Mouse (Mus musculus) midbrain, postnatal 0 days (tissue): ENCODE measurements at regions not wholly inside any gene's neighbourhood (a gene's known extent, or its start where the extent isn't known, plus 50 kb on each side); places are given as distances from the start of the nearest gene placed in this dataset.

Experiments
- ATAC-seq: fragments of 200-750 bp; cut with Nextera tagmentation; 2 replicates; pipeline ENCODE4 v1.8.0; 2017; ENCODE audit warnings: moderate number of reproducible peaks, mild to moderate bottlenecking, moderate TSS enrichment, moderate library complexity; ENCODE audit not compliant: low FRiP score
- DNase-seq: peaks from one replicate; pipeline ENCODE4 v3.0.0-alpha.2; 2015; ENCODE audit warnings: low spot score
- H3K27ac ChIP-seq: fragments of 300-500 bp; sonication (generic); 2 replicates; pipeline ENCODE4 v1.5.1; 2014; ENCODE audit warnings: low read depth, mild to moderate bottlenecking, low read length, mixed read lengths
- H3K27me3 ChIP-seq: fragments of 300-500 bp; sonication (generic); 2 replicates; pipeline ENCODE4 v1.6.1; 2014; ENCODE audit warnings: low read length, control low read depth, mixed read lengths; ENCODE audit not compliant: insufficient read depth
- H3K36me3 ChIP-seq: fragments of 300-500 bp; sonication (generic); 2 replicates; pipeline ENCODE4 v1.6.1; 2014; ENCODE audit warnings: low read length, control low read depth, mixed read lengths; ENCODE audit not compliant: insufficient read depth
- H3K4me1 ChIP-seq: fragments of 300-500 bp; sonication (generic); 2 replicates; pipeline ENCODE4 v1.6.1; 2014; ENCODE audit warnings: mild to moderate bottlenecking, control low read depth, antibody characterized with exemption, low read length, mixed read lengths; ENCODE audit not compliant: insufficient read depth
- H3K4me2 ChIP-seq: fragments of 300-500 bp; sonication (generic); 2 replicates; pipeline ENCODE4 v1.6.1; 2014; ENCODE audit warnings: low read depth, mild to moderate bottlenecking, low read length, mixed read lengths; ENCODE audit not compliant: poor library complexity, severe bottlenecking
- H3K4me3 ChIP-seq: fragments of 300-500 bp; sonication (generic); 2 replicates; pipeline ENCODE4 v1.5.1; 2014; ENCODE audit warnings: low read depth, mild to moderate bottlenecking, low read length, moderate library complexity
- H3K9ac ChIP-seq: fragments of 300-500 bp; sonication (generic); replicated peaks from 2 replicates; pipeline ENCODE4 v1.6.1; 2014; ENCODE audit warnings: mild to moderate bottlenecking, low read length, moderate library complexity, mixed read lengths; ENCODE audit not compliant: poor library complexity, severe bottlenecking
- H3K9me3 ChIP-seq: fragments of 300-500 bp; sonication (generic); 2 replicates; pipeline ENCODE4 v1.6.1; 2016; ENCODE audit warnings: low read length, control low read depth
- CTCF ChIP-seq: IDR thresholded peaks from 2 replicates; pipeline ENCODE4 v1.5.1; 2016; ENCODE audit warnings: antibody characterized with exemption, mild to moderate bottlenecking
- WGBS: fragments of 180-500 bp; shearing (Covaris S2); extraction: QIAGEN DNeasy Blood & Tissue Kit; methylation state at CpG from one replicate; pipeline ENCODE4 v1.1.7; 2014; 5-methylcytosine and 5-hydroxymethylcytosine counted together

DNA sequence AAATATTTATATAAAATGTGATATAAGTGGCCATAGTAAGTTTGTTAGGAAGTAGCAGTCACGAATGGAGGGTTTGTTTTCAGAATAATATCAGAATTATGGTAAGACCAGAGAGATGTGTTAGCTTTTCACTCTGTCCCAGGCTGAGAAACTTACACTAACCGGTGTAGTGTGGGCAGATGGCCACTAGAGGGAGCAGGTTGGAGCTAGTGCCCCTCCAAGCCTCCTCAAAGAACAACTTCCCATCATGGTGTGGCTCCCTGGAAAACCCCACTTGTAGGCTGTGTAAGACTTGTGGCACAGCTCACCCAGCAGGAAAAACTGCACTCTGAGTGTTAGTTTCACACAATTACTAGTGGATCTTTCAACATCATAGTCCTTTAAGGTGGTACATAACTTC is 328.0 kb downstream of the Cdh26 start:
- no peak overlapping the region for H3K27ac ChIP-seq
- no peak overlapping the region for H3K4me2 ChIP-seq
- ATAC-seq (no peak), DNase-seq (peak; percentile 74)
- no peaks in the 10 kb centered on the region for H3K9me3 ChIP-seq
- 0% methylated on average over 2 of the region's 2 CpGs for WGBS
- H3K36me3 ChIP-seq: no peaks in the 10 kb centered on the region
- H3K9ac ChIP-seq: no peak overlapping the region
- H3K4me1 ChIP-seq: no peaks in the 10 kb centered on the region
- no peaks in the 10 kb centered on the region for H3K27me3 ChIP-seq
- peak; percentile 88 for TF ChIP-seq CTCF
- H3K4me3 ChIP-seq: no peak overlapping the region

DNA sequence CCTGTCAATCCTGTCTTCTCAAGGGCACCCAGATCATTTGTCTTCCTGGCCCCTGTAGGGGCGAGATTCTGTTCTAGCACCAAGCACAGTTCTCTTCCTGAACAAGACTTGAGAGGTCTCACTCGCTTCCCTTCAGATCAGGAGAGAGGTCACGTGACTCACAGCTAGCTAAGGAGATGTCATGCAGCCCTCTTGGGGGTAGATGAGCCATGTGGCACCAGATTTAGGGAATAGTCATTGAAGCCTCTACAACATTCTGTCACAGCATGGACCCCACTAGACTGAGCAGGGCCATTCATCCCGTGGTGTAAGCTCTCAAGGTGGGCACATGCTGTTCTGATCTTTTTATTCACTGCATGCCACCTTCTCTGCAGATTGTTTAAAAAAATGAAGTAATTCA is 338.2 kb downstream of the Cdh26 start:
- no peak for ATAC-seq
- no peaks in the 10 kb centered on the region for H3K27me3 ChIP-seq
- DNase-seq: no peak
- no peak overlapping the region for H3K27ac ChIP-seq
- H3K9me3 ChIP-seq: no peaks in the 10 kb centered on the region
- no peak overlapping the region for H3K4me2 ChIP-seq
- WGBS: 72% methylated on average over 4 of the region's 4 CpGs
- H3K4me3 ChIP-seq: no peak overlapping the region
- no peak overlapping the region for H3K9ac ChIP-seq
- no peaks in the 10 kb centered on the region for H3K36me3 ChIP-seq
- TF ChIP-seq CTCF: no peak
- H3K4me1 ChIP-seq: no peaks in the 10 kb centered on the region

DNA sequence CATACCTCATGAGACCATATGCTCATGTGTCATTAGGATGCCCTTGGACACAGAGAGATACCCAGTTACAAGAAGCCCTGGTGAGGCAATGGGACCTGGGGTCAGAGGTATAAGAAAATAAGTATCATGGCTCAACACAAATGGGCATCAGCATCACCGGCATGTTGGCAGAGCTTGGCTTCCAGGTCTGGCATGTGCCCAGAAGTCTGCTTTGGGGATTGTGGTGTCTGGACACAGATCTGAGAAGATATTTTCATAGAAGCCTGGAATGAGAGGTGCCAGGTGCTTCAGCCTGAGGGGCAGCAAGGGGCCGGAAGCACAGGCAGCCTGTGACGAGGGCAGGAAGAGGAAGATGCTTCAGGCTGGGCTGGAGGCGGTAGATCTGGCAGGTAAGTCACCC is 338.7 kb downstream of the Cdh26 start:
- Histone ChIP-seq H3K4me1 (no peaks in the 10 kb centered on the region), H3K4me3 (no peak overlapping the region), H3K36me3 (no peaks in the 10 kb centered on the region), H3K4me2 (no peak overlapping the region), H3K27me3 (no peaks in the 10 kb centered on the region), H3K9me3 (no peaks in the 10 kb centered on the region), H3K27ac (no peak overlapping the region), H3K9ac (no peak overlapping the region)
- DNase-seq: no peak
- 91% methylated on average over 4 of the region's 4 CpGs for WGBS
- no peak for ATAC-seq
- no peak for TF ChIP-seq CTCF

DNA sequence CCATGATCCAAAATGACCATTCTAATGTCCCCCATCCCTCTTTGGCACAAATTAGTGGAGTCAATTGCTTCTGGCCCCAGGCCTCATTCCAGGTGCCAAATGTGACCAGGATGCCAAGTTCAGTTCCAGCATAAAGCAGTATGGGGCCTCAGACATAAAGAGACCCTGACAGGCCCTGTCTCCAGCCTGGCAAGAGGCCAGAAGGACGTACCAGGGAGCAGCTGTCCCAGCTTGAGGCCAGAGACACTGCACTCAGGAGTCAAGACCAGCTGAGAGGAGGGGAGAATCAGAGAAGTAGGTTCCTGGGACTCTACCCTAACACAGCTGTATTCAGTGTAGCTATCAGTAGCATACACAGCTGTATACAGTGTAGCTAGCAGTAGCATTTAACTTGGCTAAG is 341.1 kb downstream of the Cdh26 start:
- H3K4me1 ChIP-seq: no peaks in the 10 kb centered on the region
- TF ChIP-seq CTCF: no peak
- no peak overlapping the region for H3K9ac ChIP-seq
- no peak overlapping the region for H3K4me2 ChIP-seq
- H3K27me3 ChIP-seq: no peaks in the 10 kb centered on the region
- no peak overlapping the region for H3K27ac ChIP-seq
- no peak overlapping the region for H3K4me3 ChIP-seq
- ATAC-seq (no peak), DNase-seq (peak; percentile 81)
- H3K36me3 ChIP-seq: no peaks in the 10 kb centered on the region
- H3K9me3 ChIP-seq: no peaks in the 10 kb centered on the region
- WGBS: 46% methylated on average over 1 of the region's 1 CpGs

DNA sequence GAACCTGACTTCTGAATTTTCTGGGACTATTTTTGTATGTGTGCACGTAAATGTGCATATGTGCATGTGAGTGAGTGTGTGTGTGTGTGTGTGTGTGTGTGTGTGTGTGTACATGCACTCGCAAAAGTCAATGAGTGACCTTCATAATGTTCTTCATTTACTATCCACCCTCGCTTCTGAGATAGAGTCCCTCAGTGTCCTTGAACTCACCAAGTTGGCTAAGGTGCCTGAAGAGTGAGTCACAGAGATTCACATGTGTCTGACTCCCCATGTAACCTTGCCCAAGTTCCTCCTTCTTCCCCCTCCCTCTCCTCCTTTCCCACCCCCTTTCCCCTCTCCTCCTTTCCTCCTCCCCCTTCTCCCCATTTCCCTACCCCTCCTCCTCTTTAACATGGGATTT is 341.6 kb downstream of the Cdh26 start:
- Histone ChIP-seq H3K9ac (no peak overlapping the region), H3K27me3 (no peaks in the 10 kb centered on the region), H3K27ac (no peak overlapping the region), H3K4me3 (no peak overlapping the region), H3K4me2 (no peak overlapping the region), H3K36me3 (no peaks in the 10 kb centered on the region), H3K9me3 (no peaks in the 10 kb centered on the region), H3K4me1 (no peaks in the 10 kb centered on the region)
- 98% methylated on average over 3 of the region's 3 CpGs for WGBS
- ATAC-seq: no peak
- no peak for TF ChIP-seq CTCF
- no peak for DNase-seq

DNA sequence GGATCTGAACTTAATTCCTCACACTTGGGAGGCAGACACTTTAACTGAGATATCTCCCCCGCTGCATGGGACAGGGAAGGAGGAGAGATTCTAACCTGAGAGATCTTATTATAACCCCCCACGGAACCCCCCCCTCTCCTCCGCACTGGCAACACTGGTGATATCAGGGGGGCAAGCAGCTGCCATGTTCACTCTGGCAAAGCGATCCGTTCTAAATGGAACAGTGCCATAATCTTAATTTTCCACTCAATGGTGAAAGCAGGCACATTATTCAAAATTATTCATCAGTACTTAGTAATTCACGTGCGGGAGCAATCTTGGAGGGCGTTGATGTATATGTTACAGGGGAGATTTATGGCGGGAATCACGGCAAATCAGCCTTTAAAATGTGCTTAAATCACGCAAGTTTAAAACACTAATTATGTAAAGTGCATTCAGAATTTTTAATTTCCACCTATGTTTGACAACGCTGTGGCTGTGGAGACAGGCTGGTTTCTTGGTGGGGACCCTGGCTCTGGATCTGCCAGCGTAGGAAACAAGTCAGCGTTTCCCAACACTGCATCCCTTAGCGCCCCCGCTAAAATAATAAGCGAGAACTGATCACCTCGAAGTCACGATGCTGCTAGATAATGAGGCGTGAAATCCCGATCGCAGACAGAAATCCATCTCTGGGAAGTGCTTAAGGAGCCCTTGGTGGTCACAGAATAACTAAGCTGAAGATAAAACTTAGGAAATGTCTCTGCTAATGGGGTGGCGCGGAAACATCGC is 354.7 kb downstream of the Cdh26 start:
- Histone ChIP-seq H3K9ac (no peak overlapping the region), H3K4me3 (no peak overlapping the region), H3K27me3 (no peaks in the 10 kb centered on the region), H3K4me2 (peak overlapping the region; percentile 20; the same call in 1 of the 2 replicates), H3K4me1 (0 out of 2 replicates have a peak, but pooled peaks cover 2% of the 10 kb centered on the region), H3K27ac (no peak overlapping the region), H3K9me3 (no peaks in the 10 kb centered on the region), H3K36me3 (no peaks in the 10 kb centered on the region)
- WGBS: 30% methylated on average over 25 of the region's 25 CpGs
- TF ChIP-seq CTCF: no peak
- ATAC-seq: no peak
- DNase-seq: peak; percentile 56
